Mouse (Mus musculus) layer of hippocampus, adult 2 months (tissue): Measurements from ENCODE around the gene Rsrp1. TPM values are rescaled to one million over a fixed set of nuclear protein-coding genes. Genes with fewer than 3 reads are reported as not detected.

ENCODE experiments used
- DNase-seq, 2 experiments: peaks; one replicate each; pipeline ENCODE4 v3.0.0; 2022; ENCODE audit warnings: low spot score in 2 of 2
- H3K27ac ChIP-seq: fragments of 200-600 bp; 2 replicates; pipeline ENCODE4 v1.8.1; 2022
- H3K4me3 ChIP-seq: fragments of 200-600 bp; 2 replicates; pipeline ENCODE4 v1.8.1; 2022; ENCODE audit warnings: mild to moderate bottlenecking
- CTCF ChIP-seq: fragments of 200-600 bp; conservative IDR thresholded peaks from 2 replicates; pipeline ENCODE4 v1.8.1; 2022; ENCODE audit warnings: antibody characterized with exemption, mild to moderate bottlenecking, moderate library complexity
- total RNA-seq, 2 experiments: library from RNA; stranded (reverse); gene quantifications; 2 replicates each; pipeline ENCODE4 v1.2.3; 2021

The Rsrp1 gene
- total RNA-seq, 2 experiments from 2014 or later = 237 to 277 TPM

- Histone ChIP-seq H3K27ac (peak overlapping the region; percentile 99; the same call in 1 of the 2 replicates), H3K4me3 (peak overlapping the region; percentile 70)
- no peak for DNase-seq
- no peak for TF ChIP-seq CTCF
These were observed 1.8 kb downstream of the Rsrp1 start for GRCm38 (mm10) chr4:134925206-134925605.

DNA sequence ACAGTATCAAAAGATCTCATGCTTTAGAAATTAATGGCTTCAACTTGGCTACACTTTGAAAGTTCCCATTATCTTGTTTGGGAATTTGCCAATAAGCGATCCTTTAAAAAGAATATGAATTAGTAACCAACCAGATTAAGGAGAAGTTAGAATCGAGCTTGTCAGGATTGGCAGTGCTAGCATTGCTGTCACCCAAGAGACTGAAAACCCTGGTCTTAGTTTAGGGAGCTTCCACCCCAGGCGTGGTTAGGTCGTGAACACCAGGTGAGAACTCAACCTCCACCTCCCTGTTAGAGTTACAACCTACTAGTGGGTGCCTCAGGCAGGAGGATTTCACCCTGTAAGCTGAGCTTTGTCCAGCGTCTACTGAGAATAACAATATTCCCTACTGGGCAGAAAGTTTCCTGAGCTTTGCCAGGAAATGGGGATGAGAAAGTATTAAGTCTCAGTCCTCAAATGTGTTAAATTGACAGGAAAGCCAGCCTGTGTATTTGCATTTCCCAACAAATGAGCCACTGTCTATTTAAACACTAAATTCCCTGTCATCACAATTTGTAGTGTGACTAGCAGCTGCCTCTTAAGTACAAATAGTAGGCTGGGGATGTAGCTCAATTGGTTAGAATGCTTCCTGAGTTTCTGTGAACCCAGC, 4.5 kb downstream of the Rsrp1 start:
- no peak for DNase-seq
- no peak overlapping the region for H3K4me3 ChIP-seq
- no peak for TF ChIP-seq CTCF
- no peak overlapping the region; the same call in 1 of the 2 replicates for H3K27ac ChIP-seq

DNA sequence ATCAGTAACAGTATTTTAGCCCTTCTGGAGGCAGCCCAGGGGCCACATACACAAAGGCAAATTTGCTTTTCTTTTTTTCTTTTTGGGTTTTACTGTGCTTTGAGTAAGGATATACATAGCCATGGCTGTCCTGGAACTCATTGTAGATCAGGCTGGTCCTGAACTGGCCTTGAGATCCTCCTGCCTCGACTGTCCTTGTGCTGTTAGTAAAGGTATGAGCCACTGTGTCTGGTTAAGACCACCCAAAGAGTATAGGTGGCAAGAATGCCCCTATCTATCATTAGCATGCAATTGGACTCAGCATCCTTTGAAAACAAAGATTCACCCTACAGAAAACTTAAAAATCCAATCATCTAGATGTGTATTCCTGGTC, 5.1 kb downstream of the Rsrp1 start:
- DNase-seq = no peak
- H3K4me3 ChIP-seq = no peak overlapping the region
- no peak for TF ChIP-seq CTCF
- no peak overlapping the region for H3K27ac ChIP-seq

DNA sequence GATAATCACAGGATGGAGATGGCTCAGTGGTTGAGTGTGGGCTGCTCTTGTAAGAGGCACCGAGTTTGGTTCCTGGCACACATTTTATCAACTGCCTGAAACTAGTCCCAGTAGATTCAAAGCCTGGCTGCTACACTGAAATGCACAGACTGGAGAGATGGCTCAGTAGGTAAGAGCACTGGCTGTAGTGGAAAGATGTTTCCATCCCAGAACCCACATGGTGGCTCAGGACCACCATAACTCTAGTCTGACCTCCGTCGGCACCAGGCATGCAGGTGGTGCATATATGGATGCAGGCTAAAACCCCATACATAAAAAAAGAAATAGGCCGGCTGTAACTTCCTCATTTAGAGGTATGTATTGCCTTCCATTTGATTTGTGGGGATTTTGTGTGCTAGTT, 6.1 kb downstream of the Rsrp1 start:
- Histone ChIP-seq H3K4me3 (no peak overlapping the region), H3K27ac (no peak overlapping the region)
- TF ChIP-seq CTCF = no peak
- DNase-seq = no peak

DNA sequence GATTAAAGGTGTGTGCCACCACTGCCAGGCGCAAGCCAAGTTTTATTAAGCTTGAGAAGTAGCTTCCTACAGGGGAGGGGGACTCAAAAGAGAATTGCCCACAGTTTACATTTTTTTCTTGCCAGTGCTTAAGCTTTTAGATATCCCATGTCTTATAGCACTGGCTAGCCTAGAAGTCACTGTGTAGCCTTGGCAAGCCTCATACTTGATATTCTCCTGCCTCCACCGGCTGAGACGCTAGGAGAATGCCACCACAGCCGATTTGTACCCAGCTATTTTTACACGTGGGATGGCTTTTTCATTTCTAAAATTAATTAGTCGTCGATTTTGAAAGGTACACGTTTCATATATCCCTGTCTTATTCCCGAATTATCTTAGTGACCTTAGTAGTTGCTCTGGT, 6.8 kb downstream of the Rsrp1 start:
- no peak for TF ChIP-seq CTCF
- DNase-seq = no peak
- H3K4me3 ChIP-seq = peak overlapping the region; percentile 95
- H3K27ac ChIP-seq = peak overlapping the region; percentile 94

- DNase-seq = peak; percentile 95
- peak within 1 kb of the TSS; percentile 94 for H3K27ac ChIP-seq
- peak within 1 kb of the TSS; percentile 95 for H3K4me3 ChIP-seq
- no peak for TF ChIP-seq CTCF
These were observed 7.5 kb downstream of the Rsrp1 start, which contains the start of gene Syf2 for GRCm38 (mm10) chr4:134930684-134931481. Gene Syf2, plus strand, starts transcription at chr4:134930898.

GRCm38 (mm10) chr4:134937240-134938176, 14.1 kb downstream of the Rsrp1 start:
- H3K27ac ChIP-seq = no peak overlapping the region
- 0 out of 2 replicates have a peak, but pooled peaks have one; percentile 6 for TF ChIP-seq CTCF
- H3K4me3 ChIP-seq = no peak overlapping the region
- no peak for DNase-seq

GRCm38 (mm10) chr4:134939900-134940299, 16.5 kb downstream of the Rsrp1 start:
- Histone ChIP-seq H3K27ac (no peak overlapping the region), H3K4me3 (no peak overlapping the region)
- DNase-seq = no peak
- TF ChIP-seq CTCF = no peak

DNA sequence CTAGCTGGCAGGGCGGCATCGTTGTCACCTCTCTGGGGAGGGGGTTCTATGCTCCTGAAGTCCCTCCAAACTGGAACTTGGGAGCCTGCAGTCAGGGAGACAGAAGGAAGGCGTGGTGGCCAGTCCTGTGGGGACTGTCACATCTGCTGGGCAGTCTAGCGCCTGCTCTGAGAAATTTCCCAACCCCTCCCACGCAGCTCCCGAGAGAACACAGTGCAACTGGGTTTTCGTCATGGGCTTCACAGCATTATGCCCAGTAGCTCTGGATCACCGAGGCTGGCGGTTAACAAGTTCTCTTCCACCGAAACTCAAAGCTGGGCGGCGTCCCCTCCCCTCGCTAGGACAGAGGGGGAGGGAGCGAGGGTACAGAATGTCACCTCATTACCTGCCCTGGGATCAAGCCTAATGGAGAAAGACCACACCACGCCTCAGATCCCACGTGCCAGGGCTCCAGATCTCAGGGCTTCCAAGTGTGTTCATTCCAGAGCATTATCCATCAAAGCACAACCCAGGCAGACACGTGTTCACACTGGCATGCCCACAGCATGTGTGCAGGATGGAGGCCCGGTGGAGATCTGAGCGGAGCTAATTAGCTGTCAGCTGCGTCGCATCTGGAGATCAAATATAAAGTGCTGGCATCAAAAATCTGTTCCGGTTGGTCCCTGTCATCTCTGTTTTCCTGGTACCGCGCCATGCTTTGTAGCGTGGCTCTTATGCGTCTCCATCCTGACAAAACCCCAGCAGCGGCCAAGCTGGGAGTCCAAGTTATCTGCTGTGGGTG, 20.6 kb downstream of the Rsrp1 start:
- peak in 1 of 2 experiments; percentile 42 for DNase-seq
- TF ChIP-seq CTCF = no peak
- Histone ChIP-seq H3K27ac (no peak overlapping the region), H3K4me3 (no peak overlapping the region)

DNA sequence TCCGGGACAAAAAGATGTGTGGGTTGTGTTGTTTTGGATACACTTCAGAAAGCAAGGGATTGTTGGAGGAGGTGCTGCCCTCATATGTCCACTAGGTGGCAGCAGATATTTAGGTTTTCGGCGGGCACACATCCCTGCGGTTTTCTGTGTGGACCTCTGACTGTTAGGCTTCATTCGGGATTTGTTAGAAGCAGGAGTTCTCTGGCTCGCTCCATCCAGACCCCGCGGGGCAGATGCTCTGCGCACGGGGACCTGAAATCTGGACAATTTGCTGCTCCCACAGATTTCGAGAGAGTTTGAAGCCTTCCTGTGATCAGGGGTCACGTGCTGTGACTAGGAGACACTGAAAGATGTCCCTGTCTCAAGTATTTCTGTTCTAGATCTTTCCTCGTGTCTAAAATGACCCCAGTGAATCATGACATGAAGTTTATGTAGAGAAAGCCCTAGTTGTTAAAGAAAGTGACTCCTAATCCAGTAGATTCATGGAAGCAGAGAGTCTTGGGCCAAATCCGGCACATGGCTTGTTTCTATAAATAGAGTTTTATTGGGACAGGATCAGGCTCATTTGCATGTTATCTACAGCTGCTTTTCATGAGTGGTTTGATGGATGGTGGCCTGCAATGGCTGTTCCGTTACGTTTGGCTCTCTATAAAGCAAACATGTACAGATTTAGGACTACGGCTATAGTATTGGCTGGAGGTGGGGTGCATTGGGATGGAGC, 22.8 kb downstream of the Rsrp1 start:
- TF ChIP-seq CTCF = peak; percentile 95
- no peak overlapping the region for H3K27ac ChIP-seq
- peak; percentile 81 to 84 for DNase-seq
- peak overlapping the region; percentile 48 for H3K4me3 ChIP-seq

- peak; percentile 39 for TF ChIP-seq CTCF
- no peak for DNase-seq
- no peak overlapping the region for H3K4me3 ChIP-seq
- H3K27ac ChIP-seq = no peak overlapping the region
These were observed 27.2 kb downstream of the Rsrp1 start for GRCm38 (mm10) chr4:134950518-134951091.
